Mouse (Mus musculus) heart, postnatal 0 days (tissue): ENCODE data around the gene Clps. TPM values are rescaled to one million over a fixed set of nuclear protein-coding genes. Genes with fewer than 3 reads are reported as not detected.

Experiments
- ATAC-seq: fragments of 200-750 bp; cut with Nextera tagmentation; 2 replicates; pipeline ENCODE4 v1.8.0; 2017; ENCODE audit warnings: low read depth, moderate number of reproducible peaks, moderate library complexity; ENCODE audit not compliant: insufficient read depth
- DNase-seq: peaks from one replicate; pipeline ENCODE4 v3.0.0-alpha.2; 2016; ENCODE audit warnings: low spot score
- H3K27ac ChIP-seq: fragments of 300-500 bp; sonication (generic); 2 replicates; pipeline ENCODE4 v1.5.1; 2014; ENCODE audit warnings: low read depth, mild to moderate bottlenecking
- H3K27me3 ChIP-seq: fragments of 300-500 bp; sonication (generic); 2 replicates; pipeline ENCODE4 v1.6.1; 2014; ENCODE audit warnings: low read length, mixed read lengths; ENCODE audit not compliant: control insufficient read depth, insufficient read depth
- H3K36me3 ChIP-seq: fragments of 300-500 bp; sonication (generic); replicated peaks from 2 replicates; pipeline ENCODE4 v1.6.1; 2014; ENCODE audit warnings: low read length, mixed read lengths; ENCODE audit not compliant: control insufficient read depth, insufficient read depth
- H3K4me1 ChIP-seq: fragments of 300-500 bp; sonication (generic); 2 replicates; pipeline ENCODE4 v1.6.1; 2014; ENCODE audit warnings: antibody characterized with exemption; ENCODE audit not compliant: control insufficient read depth, insufficient read depth
- H3K4me2 ChIP-seq: fragments of 300-500 bp; sonication (generic); 2 replicates; pipeline ENCODE4 v1.6.1; 2014; ENCODE audit warnings: low read depth, mild to moderate bottlenecking, low read length, moderate library complexity
- H3K4me3 ChIP-seq: fragments of 300-500 bp; sonication (generic); 2 replicates; pipeline ENCODE4 v1.5.1; 2014; ENCODE audit warnings: low read depth, low read length
- H3K9ac ChIP-seq: fragments of 300-500 bp; sonication (generic); replicated peaks from 2 replicates; pipeline ENCODE4 v1.6.1; 2014; ENCODE audit warnings: low read depth, low read length, mixed read lengths
- H3K9me3 ChIP-seq: fragments of 300-500 bp; sonication (generic); replicated peaks from 2 replicates; pipeline ENCODE4 v1.6.1; 2016; ENCODE audit warnings: low read length; ENCODE audit not compliant: control insufficient read depth
- CTCF ChIP-seq: IDR thresholded peaks from 2 replicates; pipeline ENCODE4 v1.5.1; 2016; ENCODE audit warnings: antibody characterized with exemption, control low read depth, low read depth
- EP300 ChIP-seq: IDR thresholded peaks from 2 replicates; pipeline ENCODE4 v1.6.1; 2016; ENCODE audit warnings: antibody characterized with exemption, low read depth
- WGBS: fragments of 180-500 bp; shearing (Covaris S2); extraction: QIAGEN DNeasy Blood & Tissue Kit; methylation state at CpG from one replicate; pipeline ENCODE4 v1.1.7; 2014; 5-methylcytosine and 5-hydroxymethylcytosine counted together
- microRNA-seq: library from miRNA; unstranded; fragments of <30 nt; microRNA quantifications from one replicate; pipeline ENCODE4, GENCODE M21; 2016
- polyA plus RNA-seq: library from polyadenylated mRNA; unstranded; fragments of >200 nt; fragmentation: Nextera tagmentation; extraction: Ambion mirVana; gene quantifications from 2 replicates; pipeline ENCODE4 v1.2.1, GENCODE M21; 2015
- total RNA-seq: library from RNA; depleted of rRNA; stranded (reverse); fragments of >200 nt; gene quantifications from 2 replicates; pipeline ENCODE4 v1.2.3, GENCODE M21; 2014; ENCODE audit warnings: low replicate concordance; rRNA removed

Clps gene
- total and polyA plus RNA-seq, 2 experiments from 2014 or later = not detected

DNA sequence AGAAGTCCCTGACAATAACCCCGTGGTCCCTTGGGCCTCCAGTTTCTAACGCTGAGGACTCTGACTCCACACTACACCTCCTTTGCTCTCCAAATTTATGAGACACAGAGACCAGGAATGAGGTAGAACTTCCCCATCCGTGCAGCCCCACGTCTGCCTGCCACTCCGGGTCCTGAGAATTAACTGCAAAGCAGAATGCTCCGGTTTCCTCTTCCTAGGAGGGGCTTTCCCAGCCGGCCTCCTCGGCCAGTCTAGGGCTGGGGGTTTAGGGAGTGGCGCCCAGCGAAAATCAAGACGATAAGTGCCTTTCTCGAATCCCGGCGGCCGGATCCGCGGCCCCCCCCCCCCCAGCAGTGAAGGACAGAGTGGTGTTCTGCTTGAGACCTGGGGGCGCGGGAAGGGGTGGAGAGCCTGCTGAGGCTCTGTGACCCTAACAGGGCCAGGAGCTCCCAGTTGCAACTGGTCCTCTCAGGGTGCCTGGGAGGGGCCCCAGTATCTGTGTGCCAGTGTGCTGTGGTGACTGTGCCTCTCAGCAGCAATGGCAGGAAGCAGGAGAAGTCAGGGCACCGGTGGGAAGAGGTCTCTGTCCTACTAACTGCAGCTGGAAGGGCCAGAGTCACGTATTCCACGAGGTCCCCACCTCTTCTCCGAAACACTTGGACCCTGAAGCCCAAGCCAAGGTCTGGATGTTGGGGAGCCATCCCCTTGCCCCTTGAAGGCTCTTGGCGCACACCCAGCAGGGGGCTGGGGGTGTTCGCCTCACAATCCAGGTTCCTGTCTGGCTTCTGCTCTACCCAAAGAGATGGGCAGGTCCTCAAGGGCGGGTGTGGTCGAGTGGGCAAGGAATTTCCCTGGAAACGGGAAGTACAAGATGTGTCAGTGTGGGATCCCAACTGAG, 49.9 kb downstream of the Clps start:
- 8% methylated on average over 28 of the region's 28 CpGs for WGBS
- H3K27ac ChIP-seq = peak overlapping the region; percentile 41
- H3K9ac ChIP-seq = peak overlapping the region; percentile 53
- ATAC-seq (no peak), DNase-seq (no peak)
- H3K4me2 ChIP-seq = peak overlapping the region; percentile 59
- no peaks in the 10 kb centered on the region for H3K36me3 ChIP-seq
- peak overlapping the region; percentile 26; the same call in 1 of the 2 replicates for H3K4me3 ChIP-seq
- no peaks in the 10 kb centered on the region for H3K27me3 ChIP-seq
- H3K4me1 ChIP-seq = peaks cover 31% of the 10 kb centered on the region
- H3K9me3 ChIP-seq = no peaks in the 10 kb centered on the region
- TF ChIP-seq EP300 = no peak
- no peak for TF ChIP-seq CTCF

Small RNAs within 50 kb of the gene (microRNA-seq; reads per million reads assigned to microRNA genes)
- not detected for gene Gm25195
- not detected for gene Mir6969

Other genes with a start within 250 kb of the Clps start
- 14.1 and 21.7 TPM in 2 replicates for gene Fance, start 247.2 kb downstream of the Clps start, total RNA-seq
- 13.8 and 14.1 TPM in 2 replicates for gene Fance, start 247.2 kb downstream of the Clps start, polyA plus RNA-seq
- 817 and 939 TPM in 2 replicates for gene Rpl10a, start 232.3 kb downstream of the Clps start, total RNA-seq
- 255 and 273 TPM in 2 replicates for gene Rpl10a, start 232.3 kb downstream of the Clps start, polyA plus RNA-seq
- gene Tead3, start 209.9 kb downstream of the Clps start, total RNA-seq = 13.1 and 19.7 TPM in 2 replicates
- 3.2 and 3.3 TPM in 2 replicates for gene Tead3, start 209.9 kb downstream of the Clps start, polyA plus RNA-seq
- gene Tulp1, start 195.5 kb downstream of the Clps start, total RNA-seq = 0.61 and 5.3 TPM in 2 replicates
- gene Tulp1, start 195.5 kb downstream of the Clps start, polyA plus RNA-seq = 0.86 and 1.3 TPM in 2 replicates
- gene Fkbp5, start 43.2 kb downstream of the Clps start, total RNA-seq = 19.4 and 37.3 TPM in 2 replicates
- 7.6 and 8.3 TPM in 2 replicates for gene Fkbp5, start 43.2 kb downstream of the Clps start, polyA plus RNA-seq
- not detected in 2 replicates for gene Armc12, start 30.0 kb downstream of the Clps start, total RNA-seq
- gene Armc12, start 30.0 kb downstream of the Clps start, polyA plus RNA-seq = not detected in 2 replicates
- not detected in 2 replicates for gene Clpsl2, start 11.4 kb downstream of the Clps start, total RNA-seq
- not detected in 2 replicates for gene Clpsl2, start 11.4 kb downstream of the Clps start, polyA plus RNA-seq
- gene Lhfpl5, start 14.9 kb upstream of the Clps start, total RNA-seq = not detected in 2 replicates
- 0.07 and 0.10 TPM in 2 replicates for gene Lhfpl5, start 14.9 kb upstream of the Clps start, polyA plus RNA-seq
- gene Srpk1, start 61.9 kb upstream of the Clps start, total RNA-seq = 16.6 and 21.0 TPM in 2 replicates
- 29.3 and 29.9 TPM in 2 replicates for gene Srpk1, start 61.9 kb upstream of the Clps start, polyA plus RNA-seq
- gene Slc26a8, start 129.5 kb upstream of the Clps start, total RNA-seq = not detected in 2 replicates
- 0.29 and 0.36 TPM in 2 replicates for gene Slc26a8, start 129.5 kb upstream of the Clps start, polyA plus RNA-seq
- gene Mapk14, start 130.6 kb upstream of the Clps start, total RNA-seq = 29.5 and 47.7 TPM in 2 replicates
- gene Mapk14, start 130.6 kb upstream of the Clps start, polyA plus RNA-seq = 17.8 and 19.4 TPM in 2 replicates
- not detected in 2 replicates for gene AC170998.1, start 165.3 kb upstream of the Clps start, total RNA-seq
- 1.00 and 1.2 TPM in 2 replicates for gene AC170998.1, start 165.3 kb upstream of the Clps start, polyA plus RNA-seq
- 0.65 and 3.8 TPM in 2 replicates for gene Mapk13, start 208.5 kb upstream of the Clps start, total RNA-seq
- 0.78 and 1.1 TPM in 2 replicates for gene Mapk13, start 208.5 kb upstream of the Clps start, polyA plus RNA-seq
- gene Brpf3, start 240.3 kb upstream of the Clps start, total RNA-seq = 4.6 and 27.8 TPM in 2 replicates
- 2.7 and 3.4 TPM in 2 replicates for gene Brpf3, start 240.3 kb upstream of the Clps start, polyA plus RNA-seq